Mouse (Mus musculus): ENCODE measurements around the gene Trim59. TPM values are rescaled to one million over a fixed set of nuclear protein-coding genes. Genes with fewer than 3 reads are reported as not detected.

The Trim59 gene
- polyA plus RNA-seq, 1 experiment from 2014 or later, result 124 TPM

GRCm38 (mm10) chr3:69004437-69005337 lies 39.9 kb downstream of the Trim59 start, which contains the start of the genes Ift80 and Smc4:
Gene Ift80, minus strand, starts transcription at chr3:69004570.
Gene Smc4, plus strand, starts transcription at chr3:69004738.
- no peaks in the 10 kb centered on the region for H3K9me3 ChIP-seq
- peaks cover 9% of the 10 kb centered on the region for H3K4me1 ChIP-seq
- H3K36me3 ChIP-seq, result no peaks in the 10 kb centered on the region
- under 1% methylated on average over 63 of the region's 76 CpGs for WGBS
- ATAC-seq (ENCODE audit: low FRiP score, low read depth), result peak; percentile 95
- H3K27me3 ChIP-seq, result no peaks in the 10 kb centered on the region
- H3K9ac ChIP-seq, result peak within 1 kb of the TSS; percentile 93
- peak within 1 kb of the TSS; percentile 78 for H3K4me2 ChIP-seq (replicated peaks)
- peak within 1 kb of the TSS; percentile 94 for H3K27ac ChIP-seq
- H3K4me3 ChIP-seq, result peak within 1 kb of the TSS; percentile 98

DNA sequence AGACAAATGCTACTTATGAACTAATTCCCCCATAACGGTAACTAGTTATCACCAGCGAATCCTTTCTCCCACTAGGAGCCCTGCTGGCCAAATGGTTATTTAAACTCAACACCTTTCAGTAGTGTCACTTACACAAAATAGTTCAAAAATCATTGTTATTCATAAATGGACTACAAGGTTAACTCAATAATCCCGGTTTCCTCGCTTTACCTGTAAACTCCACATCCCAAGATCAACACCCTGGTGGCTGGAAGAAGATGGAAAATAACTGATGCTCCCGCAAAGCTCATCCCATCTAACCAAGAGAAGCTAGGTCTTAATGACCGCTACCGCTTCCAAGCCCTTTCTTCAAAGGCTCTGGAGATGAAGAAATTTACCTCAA lies 40.5 kb downstream of the Trim59 start:
- ATAC-seq (ENCODE audit: low FRiP score, low read depth), result no peak; the same call in 1 of the 2 replicates
- peak overlapping the region; percentile 93 for H3K9ac ChIP-seq
- H3K4me1 ChIP-seq, result peaks cover 9% of the 10 kb centered on the region
- peak overlapping the region; percentile 98 for H3K4me3 ChIP-seq
- H3K36me3 ChIP-seq, result no peaks in the 10 kb centered on the region
- H3K27ac ChIP-seq, result peak overlapping the region; percentile 52; the same call in 1 of the 2 replicates
- peak overlapping the region; percentile 66 for H3K4me2 ChIP-seq (replicated peaks)
- no peaks in the 10 kb centered on the region for H3K27me3 ChIP-seq
- WGBS, result under 1% methylated on average over 7 of the region's 7 CpGs
- H3K9me3 ChIP-seq, result no peaks in the 10 kb centered on the region

DNA sequence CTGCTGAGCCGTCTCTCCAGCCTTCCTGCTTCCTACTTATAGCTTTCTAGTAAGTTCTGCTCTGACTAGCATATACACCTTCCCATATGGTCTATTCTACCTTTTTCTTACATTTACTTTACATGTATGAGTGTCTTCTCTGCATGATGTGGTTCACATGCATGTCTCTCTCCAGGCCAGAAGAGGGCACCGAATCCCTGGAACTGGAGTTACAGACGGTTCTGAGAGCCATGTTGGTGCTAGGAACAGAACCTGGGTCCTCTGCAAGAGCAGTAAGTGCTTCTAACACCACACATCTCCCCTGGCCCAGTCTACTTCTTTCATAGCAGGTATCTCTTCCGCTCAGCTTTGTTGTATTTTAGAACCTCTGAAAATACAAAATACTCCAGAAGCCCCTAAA lies 41.8 kb downstream of the Trim59 start:
- Histone ChIP-seq H3K4me3 (no peak overlapping the region), H3K4me2 (replicated peaks) (no peak overlapping the region), H3K27me3 (no peaks in the 10 kb centered on the region), H3K9me3 (no peaks in the 10 kb centered on the region), H3K36me3 (no peaks in the 10 kb centered on the region), H3K27ac (no peak overlapping the region), H3K9ac (no peak overlapping the region), H3K4me1 (peaks cover 9% of the 10 kb centered on the region)
- WGBS, result 91% methylated on average over 4 of the region's 4 CpGs
- ATAC-seq (ENCODE audit: low FRiP score, low read depth), result no peak

GRCm38 (mm10) chr3:68986550-68986949 lies 58.0 kb downstream of the Trim59 start:
- 86% methylated on average over 2 of the region's 2 CpGs for WGBS
- H3K4me3 ChIP-seq, result no peak overlapping the region
- H3K9me3 ChIP-seq, result no peaks in the 10 kb centered on the region
- no peaks in the 10 kb centered on the region for H3K4me1 ChIP-seq
- ATAC-seq (ENCODE audit: low FRiP score, low read depth), result no peak
- H3K27ac ChIP-seq, result no peak overlapping the region
- H3K36me3 ChIP-seq, result peaks cover 32% of the 10 kb centered on the region
- no peak overlapping the region for H3K9ac ChIP-seq
- no peaks in the 10 kb centered on the region for H3K27me3 ChIP-seq
- H3K4me2 ChIP-seq (replicated peaks), result no peak overlapping the region

MicroRNAs within 50 kb of the gene (microRNA counts, 519-probe panel; counts per million panel counts)
- microRNA mmu-miR-15b, result 4,921 counts per million, percentile 93 among the panel's probes with 10 or more counts

Small RNAs within 50 kb of the gene (microRNA-seq; reads per million reads assigned to microRNA genes)
- gene Mir15b, result 857 reads per million, percentile 74 among the genes with 10 or more reads in this experiment
- 229 reads per million, percentile 62 among the genes with 10 or more reads in this experiment for gene Mir16-2

Other genes starting within 250 kb of the Trim59 start
- 0.60 and 0.63 TPM in 2 replicates for gene 1110032F04Rik, start 175.2 kb downstream of the Trim59 start, polyA plus RNA-seq (2015; fragmentation: Nextera tagmentation; extraction: Ambion mirVana)
- 18.8 and 21.8 TPM in 2 replicates for gene Ift80, start 40.2 kb downstream of the Trim59 start, polyA plus RNA-seq (2015; fragmentation: Nextera tagmentation; extraction: Ambion mirVana)
- 173 and 176 TPM in 2 replicates for gene Smc4, start 40.0 kb downstream of the Trim59 start, polyA plus RNA-seq (2015; fragmentation: Nextera tagmentation; extraction: Ambion mirVana)
- 29.9 and 30.9 TPM in 2 replicates for gene Kpna4, start 82.4 kb upstream of the Trim59 start, polyA plus RNA-seq (2015; fragmentation: Nextera tagmentation; extraction: Ambion mirVana)
- not detected in 2 replicates for gene Arl14, start 177.7 kb upstream of the Trim59 start, polyA plus RNA-seq (2015; fragmentation: Nextera tagmentation; extraction: Ambion mirVana)